Mouse (Mus musculus): Measurements from ENCODE around the gene Serpina1e. TPM values are rescaled to one million over a fixed set of nuclear protein-coding genes. Genes with fewer than 3 reads are reported as not detected.
"Not testable (repeated sequence)": the region's sequence is repeated elsewhere in the genome, so short reads cannot be mapped to it uniquely, and the experiment has no call there.

Gene Serpina1e
- total RNA-seq, 2 experiments from 2014 or later = 0.76 to 12.7 TPM

GRCm38 (mm10) chr12:103963288-103963687 is 4.5 kb upstream of the Serpina1e start:
- DNase-seq (ENCODE audit: low spot score in 2 of 2) = no peak

DNA sequence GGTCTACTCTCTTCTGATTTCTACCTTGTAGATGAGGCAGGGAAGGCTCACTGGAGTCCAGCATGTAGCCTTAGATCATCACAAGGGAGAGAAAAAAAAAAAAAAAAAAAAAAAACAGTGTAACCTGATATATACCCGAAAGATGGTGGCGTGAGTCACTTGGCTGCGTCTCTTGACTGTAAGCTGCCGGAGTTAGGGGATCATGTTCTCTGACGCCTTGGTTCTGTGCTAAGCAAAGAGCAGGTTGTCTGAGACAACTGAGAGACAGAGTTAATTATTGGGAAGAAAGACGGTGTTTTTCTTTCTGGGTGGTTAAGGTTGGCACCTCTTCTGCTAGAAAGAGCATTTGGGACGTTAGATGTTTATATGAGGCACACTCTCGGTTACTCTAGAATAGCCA is 4.1 kb upstream of the Serpina1e start:
- DNase-seq (ENCODE audit: low spot score in 2 of 2) = no peak

DNA sequence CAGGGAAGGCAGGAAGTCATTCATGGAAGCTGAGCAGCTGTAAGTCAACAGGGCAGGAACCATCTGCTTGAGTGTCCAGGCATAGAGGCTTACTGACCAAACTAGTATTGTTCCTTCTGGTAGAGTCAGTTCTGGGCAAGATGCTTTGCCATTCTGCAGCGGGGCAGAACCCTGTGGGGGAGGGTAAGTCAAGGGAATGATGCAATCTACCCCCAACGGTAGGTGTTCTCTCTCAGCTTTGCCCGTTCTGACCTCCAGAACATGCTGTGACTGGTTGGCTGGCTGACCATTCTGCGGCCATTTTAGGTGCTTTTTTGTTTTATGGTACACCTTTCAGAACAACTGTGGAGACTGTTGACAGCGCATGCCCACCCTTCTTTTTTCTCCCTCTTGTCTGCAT is 3.6 kb upstream of the Serpina1e start:
- DNase-seq (ENCODE audit: low spot score in 2 of 2) = no peak

DNA sequence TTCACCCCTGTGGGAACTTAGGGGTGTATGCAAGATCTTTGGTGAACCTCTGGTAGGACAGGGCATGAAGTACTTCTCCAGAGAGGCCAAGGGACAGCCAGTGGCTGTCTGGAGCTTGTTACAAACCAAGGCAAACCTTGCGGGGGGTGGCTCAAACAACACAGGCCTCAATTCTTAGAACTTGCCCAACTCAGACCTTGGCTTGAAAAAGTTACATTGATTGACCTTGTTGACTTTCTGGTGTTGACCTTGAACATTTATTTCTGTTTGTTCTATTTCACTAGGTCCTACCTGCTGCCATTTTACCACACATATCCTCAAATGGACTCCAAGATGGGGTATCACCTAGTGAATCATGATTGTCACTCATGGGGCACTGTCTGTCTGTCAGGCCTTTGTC is 2.9 kb upstream of the Serpina1e start:
- no peak for DNase-seq (ENCODE audit: low spot score in 2 of 2)

- not testable (repeated sequence) for DNase-seq (ENCODE audit: low spot score in 2 of 2)
Observed at GRCm38 (mm10) chr12:103956555-103956954, 2.2 kb downstream of the Serpina1e start.

- not testable (repeated sequence) for DNase-seq (ENCODE audit: low spot score in 2 of 2)
Observed at GRCm38 (mm10) chr12:103952972-103953371, 5.8 kb downstream of the Serpina1e start.

GRCm38 (mm10) chr12:103946243-103946642 is 12.5 kb downstream of the Serpina1e start:
- no peak for DNase-seq (ENCODE audit: low spot score in 2 of 2)

DNA sequence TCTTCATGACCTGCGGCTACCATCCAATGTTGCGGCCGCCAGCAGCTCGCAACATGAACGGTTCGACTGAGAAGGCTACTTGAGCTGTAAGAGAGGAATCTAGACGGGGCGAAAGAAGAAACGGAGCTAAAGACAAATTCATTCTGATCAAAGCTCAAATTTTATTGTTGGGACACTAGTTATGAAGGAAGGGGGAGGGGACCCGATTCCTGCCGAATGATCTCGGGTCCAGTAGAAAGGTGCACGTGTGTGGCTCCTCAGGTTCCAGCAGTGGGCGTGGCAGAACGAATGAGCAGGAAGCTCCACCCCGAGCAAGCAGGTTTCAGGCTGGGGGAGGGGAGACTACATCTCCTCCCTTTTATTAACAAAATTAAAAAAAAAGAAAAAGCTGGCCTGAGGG is 49.6 kb downstream of the Serpina1e start:
- not testable (repeated sequence) for DNase-seq (ENCODE audit: low spot score in 2 of 2)

GRCm38 (mm10) chr12:103907746-103908145 is 51.0 kb downstream of the Serpina1e start:
- not testable (repeated sequence) for DNase-seq (ENCODE audit: low spot score in 2 of 2)

- DNase-seq (ENCODE audit: low spot score in 2 of 2) = not testable (repeated sequence)
Observed at GRCm38 (mm10) chr12:103904837-103905340, 53.9 kb downstream of the Serpina1e start, which contains the start of gene Serpina1c. Serpina1c (minus strand) TSS chr12:103904887.

DNA sequence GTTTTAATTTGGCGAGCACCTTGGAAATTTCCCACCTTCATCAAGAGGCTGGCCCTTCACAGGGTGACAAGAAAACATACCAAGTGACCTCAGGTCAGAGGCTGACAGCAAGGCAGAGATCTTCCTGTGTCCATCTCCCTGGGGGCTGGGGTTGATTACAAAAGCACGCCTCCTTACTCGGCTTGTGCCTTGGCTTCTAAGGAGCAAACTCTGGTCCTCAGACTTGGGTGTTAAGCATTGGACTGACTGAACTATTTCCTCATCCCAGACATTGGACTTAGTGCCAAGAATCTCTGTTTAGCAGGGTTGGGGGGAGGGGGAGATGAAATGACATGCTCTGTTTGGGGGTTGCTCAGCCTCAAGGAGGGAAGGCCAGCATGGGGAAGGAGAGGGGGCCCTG is 56.8 kb downstream of the Serpina1e start:
- not testable (repeated sequence) for DNase-seq (ENCODE audit: low spot score in 2 of 2)

Other genes with a start within 250 kb of the Serpina1e start
- gene Serpina1d, start 185.4 kb downstream of the Serpina1e start, total RNA-seq (2021) = 10 to 100 TPM in 1 of 2 experiments, 1 to 10 TPM in 1; 1.1 to 11.4 TPM
- 10 to 100 TPM in 1 of 2 experiments, 1 to 10 TPM in 1; 2.0 to 25.0 TPM for gene Serpina1b, start 128.6 kb downstream of the Serpina1e start, total RNA-seq (2021)
- gene Serpina1a, start 95.4 kb downstream of the Serpina1e start, total RNA-seq (2021) = 1 to 10 TPM in 1 of 2 experiments, under 1 TPM in 1; 0.93 to 9.3 TPM
- gene Serpina1c, start 54.1 kb downstream of the Serpina1e start, total RNA-seq (2021) = 1 to 10 TPM; 1.1 to 7.3 TPM
- gene Serpina11, start 31.0 kb upstream of the Serpina1e start, total RNA-seq (2021) = under 1 TPM in 1 of 2 experiments, not detected in 1; 0.70 TPM
- not detected for gene Serpina9, start 54.8 kb upstream of the Serpina1e start, total RNA-seq (2021)
- not detected for gene Serpina12, start 85.5 kb upstream of the Serpina1e start, total RNA-seq (2021)
- gene Serpina5, start 142.1 kb upstream of the Serpina1e start, total RNA-seq (2021) = not detected
- not detected for gene Serpina3a, start 153.7 kb upstream of the Serpina1e start, total RNA-seq (2021)
- not detected for gene Serpina3b, start 169.0 kb upstream of the Serpina1e start, total RNA-seq (2021)
- gene Serpina3c, start 194.9 kb upstream of the Serpina1e start, total RNA-seq (2021) = 1 to 10 TPM; 1.6 to 1.8 TPM

Measured in gastrocnemius, postnatal 4 days (tissue).